Mouse (Mus musculus) retina, embryonic 14.5 days (tissue): Measurements from ENCODE around the gene Sept4.

Experiments
- DNase-seq: peaks from one replicate; pipeline ENCODE4 v3.0.0-alpha.2; 2015; ENCODE audit warnings: low spot score

The Sept4 gene

GRCm38 (mm10) chr11:87599395-87600089, 30.8 kb downstream of the Sept4 start:
- no peak for DNase-seq

DNA sequence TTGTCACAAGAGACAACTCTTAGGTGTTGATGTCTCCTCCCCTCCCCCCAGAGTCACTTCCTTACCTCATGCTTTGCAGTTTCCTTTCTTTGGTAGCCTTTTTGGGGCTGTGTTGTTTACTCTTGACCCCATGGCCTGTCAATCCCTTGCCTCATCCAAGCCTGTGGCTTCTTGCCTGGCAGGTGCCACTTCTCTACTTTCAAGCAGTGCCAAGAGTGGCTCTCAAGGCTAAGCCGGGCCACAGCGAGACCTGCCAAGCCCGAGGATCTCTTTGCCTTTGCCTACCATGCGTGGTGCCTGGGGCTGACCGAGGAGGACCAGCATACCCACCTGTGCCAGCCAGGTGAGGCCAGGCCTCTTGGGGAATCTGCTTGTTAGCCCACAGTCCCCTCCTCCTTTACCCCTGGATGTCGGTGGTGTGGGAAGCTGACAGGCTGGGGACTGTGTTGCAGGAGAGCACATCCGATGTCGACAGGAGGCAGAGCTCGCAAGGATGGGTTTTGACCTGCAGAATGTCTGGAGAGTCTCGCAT, 31.7 kb downstream of the Sept4 start:
- no peak for DNase-seq

- no peak for DNase-seq
Measured at GRCm38 (mm10) chr11:87602234-87602633, 33.5 kb downstream of the Sept4 start.

DNA sequence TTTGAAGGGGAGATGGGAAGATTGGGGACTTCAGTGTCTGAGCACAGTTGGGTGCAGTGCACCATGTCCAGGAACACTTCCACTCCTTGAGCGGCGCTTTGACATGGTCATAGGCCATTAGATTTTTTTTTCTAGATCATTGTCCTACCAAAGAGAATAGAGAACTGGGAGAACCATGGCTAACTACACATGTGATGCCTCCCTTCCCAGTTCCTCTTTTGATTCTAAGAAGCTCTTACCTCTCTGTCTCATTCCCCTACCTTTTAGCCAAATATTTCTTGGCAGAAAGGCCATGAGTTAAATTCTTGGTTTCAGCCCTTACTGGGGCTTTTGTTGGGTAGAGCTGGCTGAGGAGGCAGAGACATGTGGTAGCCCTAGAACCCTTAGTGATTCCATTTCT, 34.9 kb downstream of the Sept4 start:
- DNase-seq = no peak

DNA sequence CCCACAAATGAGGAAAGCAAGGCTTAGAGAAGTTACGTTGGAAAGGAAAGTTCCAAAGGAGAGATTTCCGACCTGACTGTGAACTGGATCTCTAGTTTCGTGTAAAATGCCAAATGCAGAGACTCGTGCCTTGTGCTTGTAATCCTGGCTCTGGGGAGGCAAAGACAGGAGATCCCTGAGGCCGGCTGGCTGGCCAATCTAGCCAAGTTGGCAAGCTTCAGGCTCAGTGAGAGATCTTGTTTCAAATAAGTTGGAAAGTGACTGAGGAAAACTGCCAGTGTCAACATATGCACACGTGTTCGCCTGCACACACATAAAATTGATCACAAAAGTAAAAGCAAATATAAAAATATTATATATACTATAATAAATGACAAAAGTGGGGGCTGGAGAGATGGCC, 40.6 kb downstream of the Sept4 start:
- no peak for DNase-seq

DNA sequence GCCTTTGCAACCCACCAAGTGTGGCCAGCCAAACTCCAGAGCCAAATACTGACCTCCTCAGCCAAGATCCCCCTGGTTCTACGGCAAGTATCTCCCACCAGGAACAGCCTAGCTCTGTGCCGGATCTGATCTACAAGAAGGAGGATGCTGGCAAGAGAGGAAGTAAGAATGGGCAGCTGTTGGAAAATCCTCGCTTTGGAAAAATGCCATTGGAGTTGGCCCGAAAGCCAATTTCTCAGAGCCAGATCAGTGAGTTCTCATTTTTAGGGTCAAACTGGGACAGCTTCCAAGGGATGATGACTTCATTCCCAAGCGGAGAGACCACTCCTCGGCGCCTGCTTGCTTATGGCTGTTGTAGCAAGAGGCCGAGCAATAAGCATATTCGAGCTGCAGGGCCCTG, 42.8 kb downstream of the Sept4 start:
- no peak for DNase-seq

- no peak for DNase-seq
Measured at GRCm38 (mm10) chr11:87613972-87614371, 45.3 kb downstream of the Sept4 start.

DNA sequence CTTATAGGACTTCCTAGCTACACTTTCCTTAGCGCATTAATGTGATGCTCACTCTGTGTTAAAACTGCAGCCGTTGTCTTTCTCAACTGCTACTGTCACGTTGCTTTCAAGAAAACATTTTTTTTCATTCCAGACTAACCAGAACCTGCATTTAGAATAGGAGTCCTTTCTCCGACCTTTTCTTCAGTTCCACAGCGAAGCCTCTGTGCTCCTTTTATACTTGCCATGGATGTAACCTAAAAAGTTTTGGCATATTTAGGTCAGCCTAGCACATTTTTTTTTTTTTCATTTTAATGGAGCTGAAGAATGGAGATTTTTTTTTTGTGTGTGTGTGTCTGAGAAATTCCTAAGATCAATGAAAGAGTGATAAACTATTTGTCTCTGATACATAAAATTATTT, 46.8 kb downstream of the Sept4 start:
- DNase-seq = peak; percentile 66

DNA sequence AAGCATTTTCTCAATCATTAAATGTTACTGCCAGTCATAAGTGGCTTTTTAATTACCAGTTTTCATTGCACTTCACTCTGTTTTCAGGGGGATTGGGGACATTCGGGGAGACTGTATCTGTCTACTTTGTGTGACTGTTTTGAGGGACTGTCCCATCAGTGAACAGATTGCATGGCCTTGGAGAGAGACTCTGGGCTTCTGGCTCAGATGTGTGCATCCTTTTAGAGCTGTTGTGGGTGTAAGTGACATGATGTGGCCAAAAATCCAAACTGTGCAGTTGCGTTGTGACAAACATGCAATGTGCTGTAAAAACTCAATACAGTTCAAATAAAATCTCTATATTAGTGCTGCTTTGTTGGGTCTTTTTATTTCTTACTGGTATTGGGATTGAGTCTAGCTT, 47.2 kb downstream of the Sept4 start:
- no peak for DNase-seq

GRCm38 (mm10) chr11:87616790-87617474, 48.2 kb downstream of the Sept4 start, which contains the start of gene Hsf5:
Gene Hsf5 (plus strand): TSS chr11:87617164.
- DNase-seq = no peak

- DNase-seq = no peak
Measured at GRCm38 (mm10) chr11:87617606-87618005, 48.9 kb downstream of the Sept4 start.

- no peak for DNase-seq
Measured at GRCm38 (mm10) chr11:87623160-87623559, 54.5 kb downstream of the Sept4 start.

DNA sequence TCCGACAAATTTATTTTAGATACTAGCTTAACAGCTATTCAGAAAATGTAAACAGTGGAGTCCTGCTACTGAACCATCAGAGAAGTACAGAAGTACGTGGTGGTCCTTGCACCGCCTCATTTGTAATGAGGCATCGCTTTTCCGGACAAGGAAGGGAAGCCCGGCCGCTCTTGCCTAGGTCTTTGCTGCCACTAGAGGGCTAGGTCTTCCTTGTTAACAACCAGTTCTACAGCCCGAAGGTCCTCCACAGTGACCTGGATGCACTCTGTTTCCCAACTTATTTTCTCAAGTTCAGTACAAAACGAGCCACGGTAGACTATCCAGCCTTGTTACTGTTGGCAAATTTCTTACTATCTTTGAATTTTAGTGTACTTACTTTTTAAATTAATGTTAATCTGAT, 61.2 kb downstream of the Sept4 start:
- peak; percentile 76 for DNase-seq

DNA sequence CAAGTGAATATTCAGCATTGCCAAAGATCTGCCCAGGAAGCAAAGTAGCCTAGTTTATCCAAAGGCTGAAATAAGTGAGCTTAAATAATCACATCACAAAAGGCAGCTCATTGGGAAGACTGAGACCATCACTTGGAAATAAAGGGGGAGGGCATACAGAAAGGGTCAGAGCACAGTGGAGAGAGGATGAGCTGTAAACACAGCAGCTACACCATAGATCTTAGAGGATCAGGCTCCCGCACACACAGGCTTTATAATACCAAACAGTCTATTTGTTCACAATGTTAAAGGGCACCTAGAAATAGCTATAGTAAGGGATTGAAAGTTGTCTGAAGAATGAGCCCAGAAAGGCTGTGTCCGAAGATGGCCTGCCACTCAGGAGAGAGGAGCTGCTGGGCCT, 70.1 kb downstream of the Sept4 start:
- no peak for DNase-seq

DNA sequence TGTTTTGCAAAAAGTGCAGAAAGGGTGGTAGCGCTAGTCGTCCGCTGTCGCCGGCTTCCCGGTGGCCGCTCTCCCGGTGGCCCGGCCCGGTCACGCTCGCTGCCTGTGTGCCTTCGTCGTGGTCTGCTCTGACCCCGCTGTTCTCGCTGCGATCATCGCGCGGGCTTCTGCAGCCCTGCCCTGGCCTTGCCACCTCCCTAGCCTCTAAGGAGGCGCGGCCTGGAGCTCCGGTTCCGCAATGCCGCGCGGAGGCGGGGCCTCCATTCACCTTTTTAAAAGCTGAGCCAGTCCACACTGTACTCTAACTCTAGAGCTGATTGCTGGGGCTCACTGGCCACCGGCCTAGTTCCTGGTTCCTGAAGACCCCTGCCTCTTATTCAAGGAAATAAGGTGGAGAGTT, 70.5 kb downstream of the Sept4 start:
- DNase-seq = peak; percentile 68
